In the genomic region with DNA sequence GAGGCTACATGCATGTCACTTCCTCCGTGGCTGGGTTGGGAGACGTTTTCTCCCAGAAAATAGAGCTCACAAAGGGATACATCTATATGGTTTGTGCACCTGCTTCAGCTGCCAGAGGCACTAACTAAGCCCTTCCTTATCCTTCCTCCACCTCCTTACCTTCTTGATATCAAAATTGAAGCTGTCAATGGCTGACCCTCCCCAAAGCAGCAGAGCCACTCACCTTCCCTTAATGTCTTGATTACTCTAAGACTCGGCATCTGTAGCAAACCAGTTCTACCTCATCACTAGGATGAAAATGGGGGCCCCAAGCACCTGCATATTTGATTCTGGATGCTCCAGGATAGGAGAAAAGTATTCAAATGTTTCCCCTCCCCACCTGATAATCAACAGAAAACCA, we compare ENCODE assay signal across 12 mouse cellular contexts.
DNase-seq lines count a peak whose midpoint lies in the region; ATAC-seq lines count a peak whose summit lies in the region.
"Had no signal": no experiment of that assay in that cellular context is flagged by ENCODE, and none has a peak within 500 bp of the region (broad histone marks: within the 10 kb centered on the region; RNA-seq: fewer than 3 reads in every experiment).

No protein-coding gene starts in this region.

- no peak overlapping the region for H3K4me2 ChIP-seq in midbrain, embryonic 11.5 days

- peaks cover 24% of the 10 kb centered on the region; the same call in 1 of the 2 replicates for H3K27me3 ChIP-seq in heart, embryonic 10.5 days (ENCODE audit: insufficient read depth, poor library complexity, severe bottlenecking)
- H3K27me3 ChIP-seq in midbrain, embryonic 11.5 days (ENCODE audit: control insufficient read depth, insufficient read depth, low read length), result no peaks in the 10 kb centered on the region
- H3K27me3 ChIP-seq in midbrain, embryonic 10.5 days (ENCODE audit: low read depth, poor library complexity, severe bottlenecking), result no peaks in the 10 kb centered on the region

- H3K9me3 ChIP-seq in heart, embryonic 10.5 days, result no peaks in the 10 kb centered on the region
- no peaks in the 10 kb centered on the region for H3K9me3 ChIP-seq in midbrain, embryonic 11.5 days (ENCODE audit: control insufficient read depth, low read length)
- no peaks in the 10 kb centered on the region; the same call in 1 of the 2 replicates for H3K9me3 ChIP-seq in midbrain, embryonic 10.5 days (replicated peaks)

- no peak overlapping the region for H3K27ac ChIP-seq in heart, embryonic 10.5 days
- no peak overlapping the region for H3K27ac ChIP-seq in midbrain, embryonic 11.5 days (ENCODE audit: low read depth, low read length)
- H3K27ac ChIP-seq in midbrain, embryonic 10.5 days (replicated peaks), result no peak overlapping the region

- H3K9ac ChIP-seq in midbrain, embryonic 11.5 days (ENCODE audit: low read length), result no peak overlapping the region

- no peak for ATAC-seq in midbrain, embryonic 11.5 days (ENCODE audit: low FRiP score)
- ATAC-seq: activated CD4-positive, CD25-positive, alpha-beta regulatory T cell, adult 4 months; CD4-positive, CD25-positive, alpha-beta regulatory T cell, adult 4 months; Patski had no signal

- no peaks in the 10 kb centered on the region for H3K4me1 ChIP-seq in heart, embryonic 10.5 days
- no peaks in the 10 kb centered on the region for H3K4me1 ChIP-seq in midbrain, embryonic 11.5 days (ENCODE audit: control insufficient read depth, insufficient read depth, low read length)
- H3K4me1 ChIP-seq in midbrain, embryonic 10.5 days, result no peaks in the 10 kb centered on the region

- peak; percentile 64 for DNase-seq in heart, adult 11 months
- no peak for DNase-seq in heart, embryonic 10.5 days (ENCODE audit: low spot score)
- peak; percentile 57 for DNase-seq in midbrain, embryonic 11.5 days (ENCODE audit: low spot score, missing footprints)
- no peak for DNase-seq in midbrain, embryonic 10.5 days (ENCODE audit: low spot score)
- DNase-seq: adrenal gland, adult 8-10 months; B cell, adult 2 months; cerebellum, adult 11 months; cerebellum, adult 11-12 months had no signal

- 90% methylated on average over 3 of the region's 3 CpGs for WGBS in heart, embryonic 10.5 days
- WGBS in midbrain, embryonic 11.5 days, result 93% methylated on average over 3 of the region's 3 CpGs
- WGBS in midbrain, embryonic 10.5 days, result 91% methylated on average over 3 of the region's 3 CpGs

- H3K4me3 ChIP-seq in heart, embryonic 10.5 days, result no peak overlapping the region
- no peak overlapping the region for H3K4me3 ChIP-seq in midbrain, embryonic 11.5 days (ENCODE audit: low read depth, low read length)
- no peak overlapping the region for H3K4me3 ChIP-seq in midbrain, embryonic 10.5 days

- H3K36me3 ChIP-seq in heart, embryonic 10.5 days, result no peaks in the 10 kb centered on the region
- no peaks in the 10 kb centered on the region for H3K36me3 ChIP-seq in midbrain, embryonic 11.5 days (ENCODE audit: control insufficient read depth, insufficient read depth, low read length)
- no peaks in the 10 kb centered on the region for H3K36me3 ChIP-seq in midbrain, embryonic 10.5 days
- H3K36me3 ChIP-seq: G1E had no signal

Comparison
In these comparisons a context has a peak if more than half of its experiments do, and no peak if none do; other contexts are left out.
1. DNase-seq: peak in heart, adult 11 months (single experiment) and midbrain, embryonic 11.5 days (single experiment); none in heart, embryonic 10.5 days (single experiment) and midbrain, embryonic 10.5 days (single experiment).